Mouse (Mus musculus) heart, postnatal 4 days (tissue): ENCODE measurements around the gene Pstpip1. TPM values are rescaled to one million over a fixed set of nuclear protein-coding genes. Genes with fewer than 3 reads are reported as not detected.

Experiments
- DNase-seq: peaks from one replicate; pipeline ENCODE4 v3.0.0; 2021
- total RNA-seq, 2 experiments: library from RNA; stranded (reverse); gene quantifications; 2 replicates each; pipeline ENCODE4 v1.2.3; 2021

Pstpip1 gene
- total RNA-seq, 2 experiments from 2014 or later = 1.4 to 1.5 TPM

DNA sequence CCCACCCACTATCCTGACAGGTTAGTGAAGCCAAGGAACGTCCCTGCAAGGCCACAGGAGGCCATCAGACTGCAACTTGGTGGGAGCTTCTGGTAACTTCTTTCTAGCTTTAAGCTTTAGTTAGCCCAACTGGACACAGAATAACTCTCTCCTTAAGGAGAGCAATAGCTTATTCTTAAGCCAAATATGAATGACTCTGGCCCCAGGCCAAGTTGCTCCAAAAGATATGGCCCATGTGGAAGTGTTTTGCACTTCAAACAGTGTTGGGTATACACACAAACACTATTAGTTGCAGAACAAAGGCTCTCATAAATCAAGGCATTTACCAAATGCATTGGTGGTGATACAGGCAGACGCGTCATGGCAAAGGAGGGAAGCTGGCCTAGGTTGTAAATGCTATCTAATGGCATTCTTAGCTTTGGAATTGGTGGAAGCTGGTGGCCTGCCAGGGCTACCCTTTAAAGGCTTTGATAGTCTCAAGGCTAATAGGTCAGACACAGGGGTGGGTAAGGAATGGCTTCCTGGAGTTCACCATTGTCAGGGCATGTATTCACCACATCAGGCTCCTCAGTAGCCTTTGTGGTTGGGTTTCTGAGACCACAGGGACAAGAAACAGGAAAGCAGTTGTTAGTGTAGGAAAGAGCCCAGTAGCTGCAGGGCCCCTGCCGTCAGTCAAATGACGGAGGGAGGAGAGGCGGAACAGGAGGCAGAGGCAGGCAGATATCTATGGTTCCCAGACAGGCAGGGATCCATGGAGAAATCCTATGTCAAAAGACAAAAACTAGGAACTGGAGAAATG, 16.7 kb downstream of the Pstpip1 start:
- DNase-seq = no peak

DNA sequence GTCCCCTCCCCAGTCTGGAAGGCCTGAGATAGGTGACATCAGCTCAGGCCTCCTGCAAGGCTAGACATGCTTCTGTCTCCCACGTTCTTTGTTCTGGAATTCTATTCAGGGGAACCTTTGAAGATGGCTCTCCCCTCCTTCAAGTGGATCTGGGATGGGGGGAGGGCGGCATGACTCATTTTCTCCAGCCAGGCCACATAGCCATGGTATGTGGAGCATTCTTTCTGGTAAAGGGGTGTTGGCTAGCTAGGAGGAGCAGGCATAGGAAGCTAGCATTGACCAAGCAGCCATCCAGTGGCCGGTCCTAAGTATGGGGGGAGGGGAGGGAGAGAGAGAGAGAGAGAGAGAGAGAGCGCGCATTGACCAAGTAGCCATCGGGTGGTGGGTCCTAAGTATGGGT, 17.8 kb downstream of the Pstpip1 start:
- no peak for DNase-seq

DNA sequence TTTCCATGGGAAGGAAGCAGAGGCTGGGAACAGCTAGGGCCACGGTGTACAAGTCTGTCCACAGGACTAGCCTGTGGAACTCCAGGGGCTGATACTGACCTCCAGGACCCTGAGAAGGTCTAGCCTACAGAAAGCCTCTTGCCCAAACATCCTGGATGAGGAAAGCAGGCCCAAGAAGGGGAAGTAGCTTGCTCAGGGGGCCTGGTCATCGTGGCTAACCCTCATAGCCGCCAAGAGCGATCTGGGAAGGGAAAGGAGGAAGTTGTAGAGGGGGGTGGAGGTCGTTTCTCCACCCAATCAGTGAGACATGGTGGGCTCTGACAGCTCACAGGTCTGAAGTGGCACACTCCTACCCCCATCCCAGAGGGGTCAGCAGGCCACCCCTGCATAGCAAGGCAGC, 18.4 kb downstream of the Pstpip1 start:
- DNase-seq = no peak

DNA sequence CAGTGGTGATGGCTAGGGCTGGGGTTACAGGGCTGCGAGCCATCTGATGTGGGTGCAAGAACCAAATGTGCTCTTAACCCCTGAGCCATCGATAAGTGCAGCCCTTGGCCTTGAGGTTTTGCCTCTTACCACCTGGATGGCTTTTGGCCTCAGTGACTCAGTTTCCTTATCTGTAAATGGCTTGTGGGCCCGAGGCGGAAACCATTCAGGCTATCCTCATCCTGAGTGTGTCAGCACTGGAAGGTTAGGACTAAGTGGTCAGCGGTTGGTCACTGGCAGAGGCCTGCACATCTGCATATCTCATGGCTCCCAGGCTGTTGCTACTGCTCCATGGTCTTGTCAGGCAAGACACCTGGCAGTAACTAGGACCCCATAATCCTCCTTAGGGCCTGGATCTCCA, 28.3 kb downstream of the Pstpip1 start:
- no peak for DNase-seq

DNA sequence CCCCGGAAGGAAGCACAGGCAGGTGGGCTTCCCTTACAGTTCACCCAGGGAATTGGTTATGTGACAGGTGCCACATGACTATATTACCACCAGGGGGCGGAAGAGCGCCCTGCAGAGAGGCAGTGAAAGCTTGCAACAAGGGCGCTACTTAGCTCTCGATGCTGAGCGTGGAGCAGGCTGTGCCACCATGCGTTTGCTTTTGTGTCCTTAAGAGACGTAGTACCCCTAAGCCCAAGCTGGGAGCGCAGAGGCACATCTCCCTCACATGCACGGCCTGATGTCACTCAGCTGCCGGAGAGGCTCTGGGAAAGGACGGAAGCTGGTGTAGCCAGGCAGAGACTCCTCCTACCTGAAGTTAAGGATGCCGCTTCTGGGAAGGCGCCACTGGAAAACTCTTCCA, 28.8 kb downstream of the Pstpip1 start:
- peak; percentile 74 for DNase-seq

DNA sequence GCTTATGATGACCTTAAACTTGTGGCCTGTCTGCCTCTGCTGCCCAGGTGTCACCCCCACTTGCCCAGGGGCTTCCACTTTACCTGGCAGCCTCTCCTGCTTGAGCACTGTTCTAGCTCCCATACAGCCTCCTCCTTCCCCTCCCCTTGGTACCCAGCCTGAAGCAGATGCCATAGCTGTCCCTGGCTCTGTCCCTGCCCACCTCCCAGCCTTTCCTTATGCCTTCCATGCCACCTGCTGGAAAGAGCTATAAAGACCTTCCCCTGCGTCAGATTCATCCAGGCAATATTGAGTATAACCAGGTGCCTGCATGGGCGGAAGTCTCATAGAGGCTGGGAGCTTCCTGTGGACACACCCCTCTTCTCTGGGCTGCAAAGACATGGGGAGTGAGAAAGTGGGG, 29.9 kb downstream of the Pstpip1 start:
- DNase-seq = no peak

DNA sequence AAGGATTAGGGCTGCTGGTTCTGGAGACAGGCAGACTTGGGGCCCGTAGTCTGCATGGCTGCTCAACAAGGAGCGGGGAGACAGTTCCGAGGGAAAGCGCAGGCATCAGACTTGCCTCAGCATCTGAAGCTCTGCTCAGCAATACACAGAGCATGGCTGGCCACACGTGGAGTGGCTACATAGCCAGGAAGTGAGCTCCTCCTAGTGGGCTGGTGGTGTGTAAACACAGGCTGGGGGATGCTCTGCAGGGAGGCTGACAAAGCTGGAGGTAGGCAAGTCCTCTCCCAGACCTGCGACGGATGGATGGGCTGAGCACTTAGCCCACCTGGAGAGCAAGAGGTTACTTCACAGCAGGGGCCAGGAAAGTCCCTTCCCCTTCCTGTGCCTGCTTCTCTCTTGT, 31.3 kb downstream of the Pstpip1 start:
- DNase-seq = peak; percentile 60

DNA sequence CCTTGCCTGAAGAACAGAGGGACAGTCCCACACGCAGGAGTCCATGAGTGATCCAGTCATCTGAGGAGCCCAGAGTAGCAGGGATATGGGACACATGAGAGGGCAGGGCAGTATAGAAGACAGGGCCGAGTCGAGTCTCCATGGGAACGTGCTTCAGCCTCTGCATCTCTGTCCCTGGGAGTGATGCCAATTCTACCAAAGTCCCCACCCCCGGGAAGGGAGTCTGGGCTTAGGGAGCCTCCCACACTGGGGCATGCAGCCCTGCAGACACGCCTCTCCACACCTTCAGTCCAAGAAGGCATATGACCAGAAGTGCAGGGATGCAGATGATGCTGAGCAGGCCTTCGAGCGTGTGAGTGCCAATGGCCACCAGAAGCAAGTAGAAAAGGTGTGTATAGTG, 33.2 kb downstream of the Pstpip1 start:
- peak; percentile 51 for DNase-seq

DNA sequence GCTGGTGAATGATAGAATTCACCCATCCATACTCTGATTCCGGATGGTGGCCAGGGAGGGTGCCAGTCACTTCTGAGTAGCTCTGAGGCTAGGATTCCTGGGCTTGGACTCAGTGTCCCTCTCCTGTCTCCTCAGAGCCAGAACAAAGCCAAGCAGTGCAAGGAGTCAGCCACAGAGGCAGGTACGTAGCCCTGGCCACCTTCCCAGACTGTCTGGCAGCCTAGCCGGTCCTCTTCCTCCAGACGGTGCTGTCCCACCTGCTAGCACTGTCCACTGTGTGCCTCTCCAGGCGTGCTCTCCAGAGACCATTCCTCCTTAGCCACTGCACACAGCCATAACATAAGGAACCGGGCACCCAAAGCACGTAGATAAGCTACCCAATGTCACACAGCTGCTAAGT, 33.9 kb downstream of the Pstpip1 start:
- DNase-seq = no peak

DNA sequence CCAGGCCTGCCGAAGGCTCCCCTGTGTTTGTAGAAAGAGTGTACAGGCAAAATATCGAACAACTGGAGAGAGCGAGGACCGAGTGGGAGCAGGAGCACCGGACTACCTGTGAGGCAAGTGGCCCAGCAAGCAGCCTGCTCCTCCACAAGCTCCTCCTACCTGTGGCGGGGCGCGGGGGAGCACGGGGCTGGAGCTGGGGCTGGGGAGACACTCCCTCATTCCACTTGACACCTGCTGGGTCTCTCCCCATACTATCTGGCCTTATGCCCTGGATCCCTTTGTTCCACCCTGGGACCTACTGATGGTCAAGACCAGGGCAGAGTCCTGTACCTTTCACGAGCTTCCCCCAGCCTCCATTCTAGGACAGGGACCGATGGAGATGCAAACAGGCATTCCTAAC, 34.8 kb downstream of the Pstpip1 start:
- DNase-seq = no peak

DNA sequence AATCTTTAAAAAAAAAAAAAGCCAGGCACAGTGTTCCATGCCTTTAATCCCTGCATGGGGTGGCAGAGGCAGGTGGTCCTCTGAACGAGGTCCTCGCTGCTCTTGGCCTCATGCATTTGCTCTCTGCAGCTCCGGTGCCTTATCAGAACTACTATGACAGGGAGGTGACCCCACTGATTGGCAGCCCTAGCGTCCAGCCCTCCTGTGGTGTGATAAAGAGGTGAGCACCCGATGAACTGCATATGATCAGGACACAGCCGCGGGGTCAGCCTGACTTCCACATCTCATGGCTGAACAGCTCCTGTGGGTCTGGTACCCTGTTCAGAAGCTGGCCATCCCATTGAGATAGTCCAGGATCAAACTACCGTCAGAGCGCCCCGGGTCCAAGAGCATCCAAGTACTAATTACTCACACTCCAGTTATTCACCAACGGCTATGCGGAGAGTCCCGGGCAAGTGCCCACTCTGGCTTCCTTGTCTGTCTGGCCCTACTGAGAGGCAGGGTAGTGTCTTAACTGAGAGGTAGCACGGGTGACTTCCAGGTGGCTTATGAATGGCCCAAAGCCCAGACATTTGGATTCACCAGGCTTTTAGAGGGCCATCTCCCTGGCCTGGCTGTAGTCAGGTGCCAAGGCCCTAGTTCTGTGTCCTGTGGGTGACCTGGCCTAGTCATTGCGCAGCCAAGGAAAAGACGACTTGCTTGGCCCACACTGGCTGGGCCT, 36.9 kb downstream of the Pstpip1 start:
- no peak for DNase-seq

DNA sequence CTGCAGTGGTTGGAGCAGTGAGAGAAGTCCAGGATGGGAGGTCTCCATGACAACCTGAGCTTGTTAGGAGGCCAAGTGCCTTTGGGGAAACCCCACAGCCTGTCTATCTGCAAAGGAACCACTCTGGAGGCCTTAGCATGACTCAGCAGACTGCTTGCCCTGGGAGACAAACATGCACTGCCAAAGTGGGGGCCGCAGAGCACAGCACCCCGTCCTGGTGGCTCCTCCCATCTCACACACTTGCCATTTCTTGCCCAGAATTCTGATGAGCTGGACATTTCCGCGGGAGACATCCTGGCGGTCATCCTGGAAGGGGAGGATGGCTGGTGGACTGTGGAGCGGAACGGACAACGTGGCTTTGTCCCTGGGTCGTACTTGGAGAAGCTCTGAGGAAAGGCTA, 38.6 kb downstream of the Pstpip1 start:
- no peak for DNase-seq

DNA sequence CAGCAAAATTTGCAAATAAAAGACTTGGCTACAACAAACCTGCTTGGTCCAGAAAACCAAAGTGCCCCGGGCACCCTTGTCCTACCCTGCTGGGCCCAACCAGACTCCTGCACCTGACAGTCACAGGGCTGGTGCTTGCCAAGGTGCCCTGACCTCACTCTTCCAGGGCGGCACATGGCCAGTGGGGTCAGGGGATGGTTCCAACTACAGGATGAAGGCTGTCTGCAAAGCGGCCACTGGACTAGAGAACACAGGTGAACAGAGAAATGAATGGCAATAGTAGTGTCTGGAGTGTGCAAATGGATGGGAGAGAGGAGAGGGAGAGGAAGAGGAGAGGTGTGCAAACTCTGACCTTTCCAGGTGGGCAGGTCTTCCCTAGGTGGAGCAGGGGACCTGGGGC, 40.2 kb downstream of the Pstpip1 start:
- DNase-seq = no peak

DNA sequence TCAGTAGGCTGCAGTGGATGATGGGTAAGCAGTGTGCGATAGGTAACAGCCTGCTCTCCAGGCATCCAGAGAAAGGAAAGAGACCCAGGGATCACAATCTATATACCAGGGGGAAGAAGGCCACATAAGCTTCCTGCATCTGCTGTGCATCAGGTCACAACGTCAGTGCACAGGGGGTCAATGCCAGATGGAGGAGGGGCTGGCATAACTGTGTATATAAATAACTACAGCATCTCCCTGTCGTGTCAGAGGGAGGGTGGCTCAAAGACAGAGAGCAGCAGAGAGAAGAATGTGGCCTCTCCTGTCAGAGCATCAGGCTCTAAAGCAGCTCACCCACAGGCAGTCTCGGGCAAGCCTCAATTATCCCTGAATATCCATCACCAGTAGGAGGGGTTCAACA, 40.8 kb downstream of the Pstpip1 start:
- no peak for DNase-seq

DNA sequence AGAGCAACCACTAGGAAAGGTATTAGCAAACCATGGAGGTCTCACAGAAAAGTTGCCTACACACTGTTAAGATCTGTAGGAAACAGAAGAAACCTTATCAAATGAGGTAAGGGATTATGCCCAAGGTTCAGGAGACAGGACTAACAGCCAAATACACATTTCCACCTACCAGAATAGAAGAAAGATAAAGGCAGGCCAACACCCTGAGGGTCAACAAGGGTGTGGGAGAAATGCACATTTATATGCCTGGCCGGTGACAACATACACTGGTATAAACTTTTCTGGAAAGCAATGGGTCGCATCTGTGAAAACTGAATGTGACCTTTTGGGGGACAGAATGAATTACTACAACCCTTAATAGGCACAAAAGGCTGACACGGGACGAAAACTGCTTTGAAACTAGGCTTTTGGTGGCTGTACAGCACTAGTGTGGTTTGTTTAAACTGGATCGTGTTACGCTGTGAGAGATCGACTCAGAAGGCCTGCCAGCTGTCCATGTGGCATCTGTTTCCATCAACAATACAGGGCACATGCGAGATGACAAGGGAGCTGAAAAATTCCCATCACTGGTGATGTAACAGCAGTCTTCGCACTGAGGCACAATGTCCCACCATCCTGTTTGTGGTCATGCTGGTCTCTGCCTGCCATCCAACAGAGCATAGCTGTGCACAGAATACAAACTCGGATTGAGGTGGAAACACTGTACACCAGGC, 42.2 kb downstream of the Pstpip1 start:
- DNase-seq = no peak

DNA sequence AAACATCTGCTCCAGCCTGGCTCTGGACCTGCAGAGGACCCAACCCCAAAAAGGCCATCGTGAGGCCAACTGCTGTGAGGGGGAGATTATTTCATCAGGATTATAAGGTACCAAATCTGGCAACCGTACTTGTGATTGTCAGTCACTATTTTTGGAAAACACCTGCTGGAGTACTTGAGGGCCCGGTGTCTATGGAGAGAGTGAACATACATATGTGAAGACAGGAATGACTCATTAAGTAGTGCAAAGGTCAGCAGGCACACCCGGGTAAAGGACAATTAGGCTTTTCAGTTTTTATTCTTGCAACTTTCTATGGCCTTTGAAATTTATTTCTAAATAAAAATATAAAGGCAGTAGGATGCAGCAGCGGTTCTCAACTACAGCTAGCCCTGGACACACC, 44.2 kb downstream of the Pstpip1 start:
- no peak for DNase-seq

DNA sequence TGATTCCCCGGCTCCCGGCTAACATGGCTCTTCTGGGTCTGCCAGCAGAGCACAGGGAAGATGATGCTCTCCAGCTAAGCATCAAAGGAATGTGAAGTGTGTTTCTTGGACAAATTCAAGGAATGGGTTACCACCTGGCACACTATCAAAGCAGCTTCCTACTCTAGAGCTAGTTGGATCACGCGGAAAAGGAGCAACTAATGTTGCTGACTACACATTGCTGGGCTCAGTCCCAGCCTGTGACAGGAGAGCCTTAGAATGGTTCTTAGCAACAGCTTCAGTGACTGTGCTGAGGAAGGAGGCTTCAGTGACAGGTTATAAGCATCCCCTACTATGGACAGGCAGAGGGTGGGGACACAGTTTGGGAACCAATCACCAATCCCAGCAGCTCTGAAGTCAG, 44.9 kb downstream of the Pstpip1 start:
- no peak for DNase-seq

DNA sequence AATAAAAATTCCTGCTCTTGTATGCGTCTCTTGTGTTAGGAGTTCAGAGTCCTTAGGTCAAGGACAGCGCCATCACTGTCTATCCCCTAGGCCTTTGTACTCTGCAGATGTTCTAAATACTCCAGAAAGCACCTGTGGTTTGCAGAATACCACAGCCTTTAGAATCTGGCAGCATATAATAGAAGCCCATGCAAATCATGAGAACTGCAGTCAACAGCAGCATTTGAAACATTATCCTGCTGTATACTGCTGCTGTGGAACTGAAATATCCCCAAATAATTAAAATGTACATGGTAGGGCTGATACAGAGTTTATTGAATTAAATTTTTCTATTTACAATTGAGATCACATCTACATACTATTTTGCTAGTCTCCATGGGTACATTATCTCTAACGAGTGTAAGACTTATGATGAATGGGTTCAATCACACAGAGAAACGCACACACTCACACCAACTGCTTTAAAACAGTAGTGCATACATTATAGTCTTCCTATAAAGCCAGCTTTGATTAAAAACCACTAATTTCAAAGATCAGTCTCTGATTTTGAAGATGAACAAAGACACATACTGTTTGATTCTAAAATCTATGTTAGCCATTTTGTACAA, 45.9 kb downstream of the Pstpip1 start:
- no peak for DNase-seq

DNA sequence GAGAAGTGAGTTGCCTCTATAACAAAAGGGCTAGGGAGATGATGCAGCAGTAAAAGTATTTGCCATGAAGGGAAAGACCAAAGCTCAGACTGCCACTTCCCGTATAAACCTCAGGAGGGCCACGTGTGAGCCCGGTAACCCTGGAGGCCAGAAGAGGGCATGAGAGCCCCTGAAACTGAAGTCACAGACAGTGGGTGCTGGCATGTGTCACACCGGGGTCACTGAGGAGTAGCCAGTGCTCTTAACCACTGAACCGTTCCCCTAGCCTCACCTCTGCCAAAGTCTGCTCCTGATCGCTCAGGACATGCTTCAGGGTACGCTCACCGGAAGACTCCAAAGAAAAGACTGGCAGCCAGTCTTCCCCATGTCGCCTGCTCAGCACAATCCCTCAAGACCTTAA, 52.0 kb downstream of the Pstpip1 start:
- DNase-seq = no peak

DNA sequence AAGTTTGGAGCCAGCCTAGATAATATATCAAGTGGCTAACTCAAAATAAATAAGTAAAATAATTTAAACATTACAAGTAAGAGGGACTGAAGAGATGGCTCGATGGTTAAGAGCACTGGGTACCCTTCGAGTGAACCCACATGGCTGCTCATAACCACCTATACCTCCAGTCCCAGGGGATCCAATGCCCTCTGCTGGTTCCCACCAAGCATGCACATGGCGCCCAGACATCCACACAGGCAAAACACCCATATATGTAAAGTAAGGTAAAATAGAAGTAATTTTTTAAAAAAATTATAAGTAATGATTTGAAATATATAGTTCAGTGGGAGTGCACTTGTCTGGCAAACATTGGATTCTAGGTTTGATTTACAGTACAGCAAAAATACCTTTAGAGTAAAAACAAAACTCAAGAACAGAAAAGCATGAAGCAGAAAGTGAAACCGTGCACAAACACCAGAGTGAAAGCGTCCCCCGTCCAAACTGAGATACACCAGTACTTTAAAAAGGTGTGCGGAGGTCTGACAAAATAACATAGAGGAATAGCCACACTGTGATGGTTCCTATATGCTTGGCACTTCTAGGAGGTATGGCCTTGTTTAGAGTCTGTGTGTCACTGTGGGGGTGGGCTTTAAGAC, 54.7 kb downstream of the Pstpip1 start:
- no peak for DNase-seq

DNA sequence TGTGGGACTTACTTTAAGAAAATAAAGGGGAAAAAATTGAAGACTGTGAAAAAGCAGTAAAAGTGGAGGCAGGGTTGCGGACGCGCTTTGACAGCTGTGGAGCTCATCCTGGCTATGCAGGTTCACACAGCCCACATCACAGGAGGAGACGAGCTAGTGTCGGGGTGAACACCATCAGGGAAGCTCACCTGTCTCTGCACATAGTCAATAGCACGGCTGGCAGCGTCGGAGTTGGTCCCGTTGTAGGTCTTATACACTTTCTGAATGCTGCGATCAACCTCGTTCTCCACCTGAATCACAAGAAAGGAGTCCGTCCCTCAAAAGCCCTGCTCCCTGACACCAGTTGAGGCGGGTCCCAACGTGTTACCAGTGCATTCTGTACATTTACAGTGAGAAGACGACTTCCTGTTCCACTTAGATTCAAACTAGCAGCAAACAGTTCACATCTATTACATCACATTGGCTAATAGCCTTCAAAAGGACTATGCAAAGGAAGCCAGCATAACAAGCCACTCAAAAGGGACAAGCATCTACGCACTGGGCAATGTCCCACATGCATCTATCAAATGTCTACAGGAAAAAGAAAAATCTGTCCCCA, 56.7 kb downstream of the Pstpip1 start:
- DNase-seq = no peak
